Mouse (Mus musculus) lung, postnatal 0 days (tissue): ENCODE data around the gene Arr3.

Experiments used
- CTCF ChIP-seq: IDR thresholded peaks from 2 replicates; pipeline ENCODE4 v1.5.1; 2016; ENCODE audit warnings: antibody characterized with exemption, mild to moderate bottlenecking
- EP300 ChIP-seq: IDR thresholded peaks from 2 replicates; pipeline ENCODE4 v1.6.1; 2016; ENCODE audit warnings: antibody characterized with exemption, mild to moderate bottlenecking, control low read depth

DNA sequence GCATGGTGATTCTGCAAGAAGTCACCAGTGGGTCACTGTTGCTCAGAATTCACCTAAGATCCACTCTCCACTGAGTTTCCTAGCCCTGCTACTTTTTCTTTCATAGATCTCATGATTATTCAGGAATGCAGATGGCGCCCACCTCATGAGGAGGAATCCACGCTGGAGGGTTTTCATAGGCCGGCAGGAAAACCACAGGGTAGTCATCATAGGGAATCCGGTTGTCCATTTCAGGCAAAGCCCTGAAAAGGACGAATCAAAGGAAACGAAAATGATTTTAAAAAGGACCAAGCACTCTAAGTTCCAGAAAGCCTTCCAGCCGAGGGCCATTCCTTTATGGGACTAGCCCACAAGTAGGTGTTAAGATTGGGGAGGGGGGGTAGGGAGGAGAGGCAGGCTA, 19.8 kb downstream of the Arr3 start:
- TF ChIP-seq CTCF: no peak
- no peak for TF ChIP-seq EP300
